Mouse (Mus musculus) heart, embryonic 13.5 days (tissue): ENCODE results near the gene Traf2. TPM values are rescaled to one million over a fixed set of nuclear protein-coding genes. Genes with fewer than 3 reads are reported as not detected.
A peak's percentile ranks its signal among the peaks of the same experiment; 100 is the strongest.

Source experiments
- ATAC-seq: fragments of 200-750 bp; cut with Nextera tagmentation; 2 replicates; pipeline ENCODE4 v1.8.0; 2017; ENCODE audit warnings: moderate TSS enrichment; ENCODE audit not compliant: insufficient number of reproducible peaks, low FRiP score, low TSS enrichment; ENCODE audit errors: extremely low read depth
- H3K27ac ChIP-seq: fragments of 300-500 bp; sonication (generic); replicated peaks from 2 replicates; pipeline ENCODE4 v1.5.1; 2015; ENCODE audit warnings: moderate library complexity, mild to moderate bottlenecking, inconsistent platforms
- H3K27me3 ChIP-seq: fragments of 300-500 bp; sonication (generic); replicated peaks from 2 replicates; pipeline ENCODE4 v1.6.1; 2015; ENCODE audit warnings: mild to moderate bottlenecking, inconsistent platforms
- H3K36me3 ChIP-seq: fragments of 300-500 bp; sonication (generic); 2 replicates; pipeline ENCODE4 v1.6.1; 2015; ENCODE audit warnings: mild to moderate bottlenecking, inconsistent platforms
- H3K4me1 ChIP-seq: fragments of 300-500 bp; sonication (generic); 2 replicates; pipeline ENCODE4 v1.6.1; 2015; ENCODE audit warnings: inconsistent platforms
- H3K4me2 ChIP-seq: fragments of 300-500 bp; sonication (generic); 2 replicates; pipeline ENCODE4 v1.6.1; 2015; ENCODE audit warnings: inconsistent platforms, mild to moderate bottlenecking, moderate library complexity
- H3K4me3 ChIP-seq: fragments of 300-500 bp; sonication (generic); 2 replicates; pipeline ENCODE4 v1.5.1; 2015; ENCODE audit warnings: moderate library complexity, mild to moderate bottlenecking, inconsistent platforms
- H3K9ac ChIP-seq: fragments of 300-500 bp; sonication (generic); 2 replicates; pipeline ENCODE4 v1.6.1; 2015; ENCODE audit warnings: inconsistent platforms, mild to moderate bottlenecking, moderate library complexity
- H3K9me3 ChIP-seq: fragments of 300-500 bp; sonication (generic); 2 replicates; pipeline ENCODE4 v1.6.1; 2016; ENCODE audit warnings: inconsistent platforms
- WGBS: fragments of 180-500 bp; shearing (Covaris S2); methylation state at CpG from one replicate; pipeline ENCODE4 v1.1.7; 2015; ENCODE audit warnings: mixed read lengths; 5-methylcytosine and 5-hydroxymethylcytosine counted together
- polyA plus RNA-seq: library from polyadenylated mRNA; unstranded; fragments of >200 nt; fragmentation: Nextera tagmentation; extraction: Ambion mirVana; gene quantifications from 2 replicates; pipeline ENCODE4 v1.2.1, GENCODE M21; 2015

Traf2 gene
- polyA plus RNA-seq, 1 experiment from 2014 or later, result 21.0 TPM

DNA sequence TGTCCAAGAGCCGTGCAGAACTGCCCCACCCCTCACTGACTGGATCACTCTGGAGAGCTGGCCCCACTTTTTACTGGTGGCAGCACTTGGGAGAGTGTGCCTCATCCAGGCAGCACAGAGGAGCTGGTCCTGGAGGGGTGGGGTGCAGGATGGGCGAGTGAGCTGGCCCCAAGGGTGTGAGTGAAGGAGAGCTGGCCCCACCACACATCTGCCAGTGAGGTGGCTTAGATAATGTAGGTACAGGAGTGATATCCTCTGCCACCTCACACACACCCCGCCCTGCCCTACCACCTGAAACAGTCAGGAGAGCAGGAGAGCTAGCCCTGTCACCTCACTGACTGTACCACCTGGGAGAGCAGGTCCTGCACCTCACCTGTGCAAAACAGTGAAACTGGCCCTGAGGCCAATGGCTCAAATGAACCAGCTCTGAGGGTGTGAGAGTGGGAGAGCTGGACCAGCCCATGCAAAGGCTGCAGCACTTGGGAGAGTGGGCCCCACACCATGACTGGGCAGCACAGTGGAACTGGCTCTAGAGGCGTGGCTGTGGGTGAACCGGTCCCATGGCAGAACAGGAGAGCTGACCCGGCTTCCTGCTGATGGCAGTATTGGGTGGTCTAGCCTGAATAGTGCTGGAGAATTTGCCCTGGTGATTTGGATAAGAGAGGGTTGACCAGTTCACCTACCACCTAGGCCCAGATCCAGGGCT, 58.6 kb downstream of the Traf2 start:
- H3K27me3 ChIP-seq, result peaks cover 17% of the 10 kb centered on the region
- WGBS, result 63% methylated on average over 6 of the region's 6 CpGs
- no peak overlapping the region for H3K27ac ChIP-seq
- ATAC-seq, result no peak
- no peaks in the 10 kb centered on the region for H3K9me3 ChIP-seq
- H3K9ac ChIP-seq, result no peak overlapping the region
- H3K4me2 ChIP-seq, result no peak overlapping the region
- H3K36me3 ChIP-seq, result no peaks in the 10 kb centered on the region
- H3K4me1 ChIP-seq, result no peaks in the 10 kb centered on the region
- no peak overlapping the region for H3K4me3 ChIP-seq

- Histone ChIP-seq H3K36me3 (no peaks in the 10 kb centered on the region), H3K4me2 (no peak overlapping the region), H3K27me3 (peaks cover 29% of the 10 kb centered on the region), H3K4me3 (no peak overlapping the region), H3K27ac (no peak overlapping the region), H3K4me1 (no peaks in the 10 kb centered on the region), H3K9ac (no peak overlapping the region), H3K9me3 (no peaks in the 10 kb centered on the region)
- ATAC-seq, result no peak
- WGBS, result 54% methylated on average over 11 of the region's 11 CpGs
Measured at GRCm38 (mm10) chr2:25484901-25485647, 61.7 kb downstream of the Traf2 start.

DNA sequence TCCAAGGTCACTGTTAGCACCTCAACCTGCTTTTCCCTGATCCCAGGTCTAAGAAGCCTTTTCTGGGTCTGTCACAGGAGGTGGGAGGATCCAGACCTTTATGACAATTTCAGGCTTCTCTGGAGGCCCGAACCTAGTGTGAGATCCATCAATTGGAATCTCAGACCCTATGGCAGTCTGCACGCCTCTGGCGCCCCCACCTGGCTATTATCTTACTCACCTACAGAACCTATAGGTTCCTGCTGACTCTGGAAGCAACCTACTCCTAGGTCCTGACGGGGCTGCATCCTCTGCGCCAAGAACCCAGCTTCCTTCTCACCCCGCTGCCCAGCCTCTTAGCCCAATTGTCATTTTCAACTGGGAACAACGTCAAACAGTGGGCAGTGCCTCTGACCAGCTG, 63.8 kb downstream of the Traf2 start:
- 27% methylated on average over 7 of the region's 7 CpGs for WGBS

DNA sequence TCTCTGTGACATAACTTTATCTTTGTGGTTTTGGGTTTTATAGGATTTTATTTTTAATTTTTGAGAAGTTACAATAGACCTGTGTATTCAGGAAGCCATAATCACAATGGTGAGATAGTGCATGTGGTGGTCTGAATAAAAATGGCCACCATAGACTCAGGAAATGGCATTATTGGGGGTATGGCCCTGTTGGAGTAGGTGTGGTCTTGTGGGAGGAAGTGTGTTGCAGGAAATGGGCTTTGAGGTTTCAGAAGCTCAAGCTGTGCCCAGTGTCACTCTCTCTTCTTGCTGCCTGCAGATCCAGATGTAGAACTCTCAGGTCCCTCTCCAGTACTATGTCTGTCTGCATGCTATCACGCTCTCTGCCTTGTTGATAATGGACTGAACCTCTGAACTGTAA, 66.2 kb downstream of the Traf2 start:
- peaks cover 28% of the 10 kb centered on the region for H3K27me3 ChIP-seq
- H3K4me2 ChIP-seq, result no peak overlapping the region
- H3K36me3 ChIP-seq, result no peaks in the 10 kb centered on the region
- no peak overlapping the region for H3K27ac ChIP-seq
- WGBS, result 70% methylated on average over 1 of the region's 1 CpGs
- H3K4me3 ChIP-seq, result no peak overlapping the region
- no peak for ATAC-seq
- no peaks in the 10 kb centered on the region for H3K4me1 ChIP-seq
- H3K9me3 ChIP-seq, result no peaks in the 10 kb centered on the region
- no peak overlapping the region for H3K9ac ChIP-seq

More for the DNA sequence above, 63.8 kb downstream of the Traf2 start:
- no peak overlapping the region for H3K4me2 ChIP-seq
- no peaks in the 10 kb centered on the region for H3K9me3 ChIP-seq
- H3K9ac ChIP-seq, result no peak overlapping the region
- no peak overlapping the region for H3K4me3 ChIP-seq
- H3K27me3 ChIP-seq, result peaks cover 36% of the 10 kb centered on the region
- ATAC-seq, result no peak
- H3K4me1 ChIP-seq, result no peaks in the 10 kb centered on the region
- no peaks in the 10 kb centered on the region for H3K36me3 ChIP-seq
- no peak overlapping the region for H3K27ac ChIP-seq

- Histone ChIP-seq H3K27ac (no peak overlapping the region), H3K4me2 (no peak overlapping the region), H3K27me3 (peaks cover 26% of the 10 kb centered on the region), H3K9ac (no peak overlapping the region), H3K36me3 (no peaks in the 10 kb centered on the region), H3K4me1 (no peaks in the 10 kb centered on the region), H3K9me3 (no peaks in the 10 kb centered on the region), H3K4me3 (no peak overlapping the region)
- ATAC-seq, result no peak
- 64% methylated on average over 10 of the region's 10 CpGs for WGBS
Measured at GRCm38 (mm10) chr2:25479551-25480311, 67.0 kb downstream of the Traf2 start.

DNA sequence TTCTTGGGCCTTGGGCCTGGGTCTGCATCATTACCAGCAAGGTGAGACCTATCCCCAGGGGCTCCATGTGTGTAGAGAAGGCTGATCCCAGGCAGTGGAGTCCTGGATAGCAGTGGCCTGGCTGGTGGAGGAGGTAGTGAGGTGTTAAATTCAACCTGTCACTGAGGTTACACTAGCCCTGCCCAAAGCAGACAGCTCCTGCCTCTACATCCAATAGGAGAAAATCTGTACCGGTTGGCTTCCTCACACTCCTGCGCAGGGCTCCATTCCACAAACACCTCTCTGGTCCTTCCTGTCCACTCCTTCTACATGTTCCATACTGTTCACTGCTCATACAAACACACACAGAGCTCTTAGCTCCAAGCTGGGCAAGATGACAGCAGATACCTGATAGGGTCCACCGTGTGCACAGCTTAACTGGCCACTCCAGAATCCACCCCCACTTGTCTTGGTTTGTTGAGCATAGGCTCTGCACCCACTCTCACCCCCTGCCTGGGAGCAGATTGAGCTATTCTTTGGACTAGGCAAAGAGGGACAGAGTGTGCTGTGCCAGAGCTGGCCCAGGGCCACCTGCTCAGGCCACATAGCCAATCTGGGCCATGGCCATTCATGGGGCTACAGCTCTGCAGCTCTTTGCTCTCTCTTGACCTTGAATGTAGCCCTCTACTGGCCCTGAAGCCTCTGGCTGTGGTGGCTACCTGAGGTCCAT, 68.6 kb downstream of the Traf2 start:
- 75% methylated on average over 3 of the region's 3 CpGs for WGBS
- Histone ChIP-seq H3K4me3 (no peak overlapping the region), H3K36me3 (no peaks in the 10 kb centered on the region), H3K27me3 (peaks cover 26% of the 10 kb centered on the region), H3K9ac (no peak overlapping the region), H3K27ac (no peak overlapping the region), H3K9me3 (no peaks in the 10 kb centered on the region), H3K4me2 (no peak overlapping the region), H3K4me1 (peaks cover 3% of the 10 kb centered on the region; the same call in 1 of the 2 replicates)
- no peak for ATAC-seq

DNA sequence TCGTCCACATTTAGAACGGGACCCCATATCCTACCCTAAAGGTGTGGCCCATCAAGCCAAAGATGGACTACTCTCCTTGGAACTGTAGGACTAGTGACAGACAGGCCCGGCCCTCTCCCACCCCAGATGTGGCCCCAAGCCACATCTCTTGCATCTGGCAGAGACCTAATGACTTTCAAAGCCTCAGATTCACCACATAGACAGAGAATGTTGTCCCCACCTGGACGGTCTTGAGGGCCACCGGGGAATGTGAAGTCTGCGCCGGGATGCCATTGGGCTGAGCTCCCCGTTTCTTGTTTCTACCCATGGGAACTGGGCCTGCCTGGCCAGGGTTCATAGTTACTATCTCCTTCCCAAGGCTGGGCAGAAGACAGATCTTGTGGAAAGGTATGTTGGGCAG, 69.2 kb downstream of the Traf2 start:
- 81% methylated on average over 8 of the region's 8 CpGs for WGBS
- ATAC-seq, result no peak
- Histone ChIP-seq H3K36me3 (no peaks in the 10 kb centered on the region), H3K4me3 (no peak overlapping the region), H3K9me3 (no peaks in the 10 kb centered on the region), H3K9ac (no peak overlapping the region), H3K27ac (no peak overlapping the region), H3K27me3 (peaks cover 23% of the 10 kb centered on the region), H3K4me2 (no peak overlapping the region), H3K4me1 (peaks cover 3% of the 10 kb centered on the region; the same call in 1 of the 2 replicates)

GRCm38 (mm10) chr2:25472550-25472949, 74.2 kb downstream of the Traf2 start:
- Histone ChIP-seq H3K9ac (no peak overlapping the region), H3K4me3 (no peak overlapping the region), H3K9me3 (no peaks in the 10 kb centered on the region), H3K27ac (no peak overlapping the region), H3K4me2 (no peak overlapping the region), H3K36me3 (no peaks in the 10 kb centered on the region), H3K4me1 (peaks cover 29% of the 10 kb centered on the region), H3K27me3 (no peaks in the 10 kb centered on the region)
- ATAC-seq, result no peak
- 73% methylated on average over 2 of the region's 2 CpGs for WGBS

DNA sequence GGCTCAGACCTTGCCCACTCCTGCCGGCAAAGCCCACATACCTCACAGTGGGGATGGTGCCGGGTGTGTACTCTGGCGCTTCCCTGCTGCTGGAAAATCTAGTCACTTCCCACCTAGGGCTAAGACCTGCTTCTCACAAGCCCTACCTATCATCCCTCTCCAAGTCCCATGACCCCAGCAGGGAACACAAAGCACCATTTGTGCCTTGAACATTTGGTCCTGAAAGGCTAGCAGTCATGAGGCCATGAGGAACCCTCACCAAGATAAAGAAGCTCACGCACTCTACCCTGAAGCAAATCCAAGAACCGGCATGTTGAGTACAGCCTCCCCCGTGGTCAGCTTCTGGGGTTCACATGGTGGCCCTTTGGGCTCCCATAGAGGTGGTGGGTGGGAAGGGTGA, 76.8 kb downstream of the Traf2 start, which contains the start of gene Ptgds:
Ptgds (minus strand) TSS at position 78 of the 400 bp plus-strand sequence.
- ATAC-seq, result no peak
- Histone ChIP-seq H3K4me1 (peaks cover 40% of the 10 kb centered on the region), H3K36me3 (no peaks in the 10 kb centered on the region), H3K27me3 (no peaks in the 10 kb centered on the region), H3K27ac (peak within 1 kb of the TSS; percentile 86), H3K9ac (peak within 1 kb of the TSS; percentile 44; the same call in 1 of the 2 replicates), H3K4me2 (peak within 1 kb of the TSS; percentile 24), H3K9me3 (no peaks in the 10 kb centered on the region), H3K4me3 (no peak within 1 kb of the TSS)
- 28% methylated on average over 6 of the region's 6 CpGs for WGBS

DNA sequence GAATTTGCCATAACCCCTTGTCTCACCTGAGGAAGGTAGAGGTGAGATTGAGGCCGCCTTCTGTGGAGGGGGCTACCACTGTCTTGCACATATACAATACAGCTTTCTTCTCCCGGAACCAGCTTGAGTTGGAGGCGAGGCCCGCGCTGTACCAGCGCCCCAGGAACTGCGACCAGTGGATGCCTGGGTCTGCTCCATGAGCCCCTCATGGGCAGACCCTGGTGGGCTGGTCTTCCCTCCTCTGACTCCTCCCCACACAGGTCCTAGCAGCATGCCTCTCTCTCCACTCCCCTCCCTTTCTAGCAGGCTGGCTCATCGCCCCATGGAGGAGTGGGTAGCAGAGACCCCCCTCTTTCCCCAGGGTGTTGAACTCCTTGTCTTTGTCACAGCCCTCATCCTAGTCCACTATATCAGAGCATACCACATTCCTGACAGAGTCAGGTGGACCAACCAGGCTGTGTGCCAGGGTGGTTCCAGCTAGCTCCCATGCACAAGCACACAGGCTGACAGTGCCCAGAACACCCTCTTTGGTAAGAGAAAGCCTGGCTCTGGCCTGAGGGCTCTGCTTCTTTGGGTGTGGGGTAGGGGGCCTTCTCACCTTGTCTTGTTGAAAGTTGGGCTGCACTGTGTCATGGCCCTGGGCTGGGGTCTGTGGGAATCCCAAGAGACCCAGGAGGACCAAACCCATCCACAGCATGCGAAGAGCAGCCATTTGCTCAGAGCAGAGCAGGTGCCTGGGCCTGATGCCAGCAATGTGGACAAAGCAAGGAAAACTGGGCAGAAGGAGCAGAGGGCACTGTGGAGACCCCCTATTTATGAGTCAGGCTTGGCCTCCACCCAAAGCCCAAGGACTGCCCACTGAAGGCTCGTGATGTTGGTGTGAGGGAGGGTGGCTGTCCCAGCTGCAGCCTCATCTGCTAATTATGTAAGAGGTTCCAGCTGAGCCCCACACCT, 77.5 kb downstream of the Traf2 start:
- Histone ChIP-seq H3K36me3 (no peaks in the 10 kb centered on the region), H3K9me3 (no peaks in the 10 kb centered on the region), H3K4me3 (no peak overlapping the region), H3K4me1 (peaks cover 40% of the 10 kb centered on the region), H3K9ac (peak overlapping the region; percentile 44; the same call in 1 of the 2 replicates), H3K4me2 (peak overlapping the region; percentile 24), H3K27me3 (no peaks in the 10 kb centered on the region), H3K27ac (peak overlapping the region; percentile 86)
- WGBS, result 66% methylated on average over 10 of the region's 10 CpGs
- peak; percentile 30 for ATAC-seq
